Mouse (Mus musculus): ENCODE results near the gene Vmn2r110. TPM values are rescaled to one million over a fixed set of nuclear protein-coding genes. Genes with fewer than 3 reads are reported as not detected.

Gene Vmn2r110
- total RNA-seq (2014; rRNA removed) (not detected in 2 replicates), polyA plus RNA-seq (2015; fragmentation: Nextera tagmentation; extraction: Ambion mirVana) (0.01 TPM in 1 of 2 replicates, not detected in the other)

GRCm38 (mm10) chr17:20596323-20596722, at the start of gene Vmn2r110:
Gene Vmn2r110 (minus strand): TSS chr17:20596423.
- TF ChIP-seq CTCF (IDR thresholded peaks at IDR 0.05; ENCODE audit: low read depth), result no peak
- Histone ChIP-seq H3K4me2 (ENCODE audit: low read depth, low read length) (no peak within 1 kb of the TSS), H3K4me1 (ENCODE audit: insufficient read depth, low read length) (no peaks in the 10 kb centered on the region), H3K4me3 (ENCODE audit: low read length) (no peak within 1 kb of the TSS), H3K9me3 (ENCODE audit: low read length) (peaks cover 8% of the 10 kb centered on the region), H3K9ac (replicated peaks; ENCODE audit: low read length) (no peak within 1 kb of the TSS), H3K27ac (no peak within 1 kb of the TSS), H3K36me3 (ENCODE audit: insufficient read depth, low read length) (no peaks in the 10 kb centered on the region), H3K27me3 (ENCODE audit: insufficient read depth, low read length) (no peaks in the 10 kb centered on the region)
- DNase-seq (ENCODE audit: low spot score) (no peak), ATAC-seq (no peak)
- WGBS, result 30% methylated on average over 1 of the region's 1 CpGs

GRCm38 (mm10) chr17:20624777-20625176, 28.6 kb upstream of the Vmn2r110 start, which contains the start of gene Fpr-rs3:
Gene Fpr-rs3 (minus strand): TSS chr17:20624877.
- Histone ChIP-seq H3K9me3 (ENCODE audit: low read length) (no peaks in the 10 kb centered on the region), H3K36me3 (ENCODE audit: insufficient read depth, low read length) (no peaks in the 10 kb centered on the region), H3K9ac (replicated peaks; ENCODE audit: low read length) (no peak within 1 kb of the TSS), H3K4me1 (ENCODE audit: insufficient read depth, low read length) (no peaks in the 10 kb centered on the region), H3K27me3 (ENCODE audit: insufficient read depth, low read length) (no peaks in the 10 kb centered on the region), H3K4me2 (ENCODE audit: low read depth, low read length) (no peak within 1 kb of the TSS), H3K4me3 (ENCODE audit: low read length) (no peak within 1 kb of the TSS), H3K27ac (no peak within 1 kb of the TSS)
- no peak for TF ChIP-seq CTCF (IDR thresholded peaks at IDR 0.05; ENCODE audit: low read depth)
- DNase-seq (ENCODE audit: low spot score), result no peak
- ATAC-seq, result no peak

- Histone ChIP-seq H3K4me3 (ENCODE audit: low read length) (no peak within 1 kb of the TSS), H3K4me1 (ENCODE audit: insufficient read depth, low read length) (no peaks in the 10 kb centered on the region), H3K27me3 (ENCODE audit: insufficient read depth, low read length) (no peaks in the 10 kb centered on the region), H3K9ac (replicated peaks; ENCODE audit: low read length) (no peak within 1 kb of the TSS), H3K27ac (no peak within 1 kb of the TSS), H3K36me3 (ENCODE audit: insufficient read depth, low read length) (no peaks in the 10 kb centered on the region), H3K9me3 (ENCODE audit: low read length) (0 out of 2 replicates have a peak, but pooled peaks cover 1% of the 10 kb centered on the region), H3K4me2 (ENCODE audit: low read depth, low read length) (no peak within 1 kb of the TSS)
- no peak for TF ChIP-seq CTCF (IDR thresholded peaks at IDR 0.05; ENCODE audit: low read depth)
- no peak for DNase-seq (ENCODE audit: low spot score)
- ATAC-seq, result no peak
- WGBS, result 85% methylated on average over 1 of the region's 1 CpGs
Measured at GRCm38 (mm10) chr17:20564656-20565055, 31.6 kb downstream of the Vmn2r110 start, which contains the start of gene Vmn2r109. Gene Vmn2r109 (minus strand): TSS chr17:20564756.

Other genes starting within 250 kb of the Vmn2r110 start
- not detected in 2 replicates for gene Vmn1r224, start 182.3 kb downstream of the Vmn2r110 start, total RNA-seq (2014; rRNA removed)
- not detected in 2 replicates for gene Vmn1r224, start 182.3 kb downstream of the Vmn2r110 start, polyA plus RNA-seq (2015; fragmentation: Nextera tagmentation; extraction: Ambion mirVana)
- gene Vmn2r108, start 115.1 kb downstream of the Vmn2r110 start, total RNA-seq (2014; rRNA removed), result not detected in 2 replicates
- not detected in 2 replicates for gene Vmn2r108, start 115.1 kb downstream of the Vmn2r110 start, polyA plus RNA-seq (2015; fragmentation: Nextera tagmentation; extraction: Ambion mirVana)
- gene Vmn1r225, start 98.3 kb downstream of the Vmn2r110 start, total RNA-seq (2014; rRNA removed), result not detected in 2 replicates
- not detected in 2 replicates for gene Vmn1r225, start 98.3 kb downstream of the Vmn2r110 start, polyA plus RNA-seq (2015; fragmentation: Nextera tagmentation; extraction: Ambion mirVana)
- not detected in 2 replicates for gene Vmn2r109, start 31.7 kb downstream of the Vmn2r110 start, total RNA-seq (2014; rRNA removed)
- not detected in 2 replicates for gene Vmn2r109, start 31.7 kb downstream of the Vmn2r110 start, polyA plus RNA-seq (2015; fragmentation: Nextera tagmentation; extraction: Ambion mirVana)
- not detected in 2 replicates for gene Fpr-rs3, start 28.5 kb upstream of the Vmn2r110 start, total RNA-seq (2014; rRNA removed)
- gene Fpr-rs3, start 28.5 kb upstream of the Vmn2r110 start, polyA plus RNA-seq (2015; fragmentation: Nextera tagmentation; extraction: Ambion mirVana), result not detected in 2 replicates
- gene Vmn1r226, start 86.4 kb upstream of the Vmn2r110 start, total RNA-seq (2014; rRNA removed), result not detected in 2 replicates
- gene Vmn1r226, start 86.4 kb upstream of the Vmn2r110 start, polyA plus RNA-seq (2015; fragmentation: Nextera tagmentation; extraction: Ambion mirVana), result not detected in 2 replicates
- gene Vmn1r227, start 133.4 kb upstream of the Vmn2r110 start, total RNA-seq (2014; rRNA removed), result not detected in 2 replicates
- not detected in 2 replicates for gene Vmn1r227, start 133.4 kb upstream of the Vmn2r110 start, polyA plus RNA-seq (2015; fragmentation: Nextera tagmentation; extraction: Ambion mirVana)
- gene Vmn1r228, start 189.7 kb upstream of the Vmn2r110 start, total RNA-seq (2014; rRNA removed), result not detected in 2 replicates
- gene Vmn1r228, start 189.7 kb upstream of the Vmn2r110 start, polyA plus RNA-seq (2015; fragmentation: Nextera tagmentation; extraction: Ambion mirVana), result not detected in 2 replicates
- not detected in 2 replicates for gene Vmn1r229, start 215.1 kb upstream of the Vmn2r110 start, total RNA-seq (2014; rRNA removed)
- 0.01 TPM in 1 of 2 replicates, not detected in the other for gene Vmn1r229, start 215.1 kb upstream of the Vmn2r110 start, polyA plus RNA-seq (2015; fragmentation: Nextera tagmentation; extraction: Ambion mirVana)
- not detected in 2 replicates for gene Vmn1r230, start 244.0 kb upstream of the Vmn2r110 start, total RNA-seq (2014; rRNA removed)
- not detected in 2 replicates for gene Vmn1r230, start 244.0 kb upstream of the Vmn2r110 start, polyA plus RNA-seq (2015; fragmentation: Nextera tagmentation; extraction: Ambion mirVana)